Mouse (Mus musculus): ENCODE measurements around the gene Cep63.

Gene Cep63

GRCm38 (mm10) chr9:102629052-102629451 is 2.7 kb upstream of the Cep63 start:
- no peak for DNase-seq

- DNase-seq, result peak in 1 of 2 experiments; percentile 27
Observed at GRCm38 (mm10) chr9:102627442-102627841, 1.1 kb upstream of the Cep63 start.

GRCm38 (mm10) chr9:102626839-102627225 is 498 bp upstream of the Cep63 start:
- DNase-seq, result no peak

- DNase-seq, result peak in 1 of 2 experiments; percentile 60
Observed at GRCm38 (mm10) chr9:102625401-102625982, 842 bp downstream of the Cep63 start.

- no peak for DNase-seq
Observed at GRCm38 (mm10) chr9:102623581-102623980, 2.8 kb downstream of the Cep63 start.

- DNase-seq, result no peak
Observed at GRCm38 (mm10) chr9:102622876-102623275, 3.5 kb downstream of the Cep63 start.

GRCm38 (mm10) chr9:102622192-102622857 is 4.0 kb downstream of the Cep63 start:
- peak; percentile 57 to 64 for DNase-seq

- DNase-seq, result no peak
Observed at GRCm38 (mm10) chr9:102621385-102621784, 4.9 kb downstream of the Cep63 start.

GRCm38 (mm10) chr9:102616267-102616666 is 10.1 kb downstream of the Cep63 start:
- no peak for DNase-seq

GRCm38 (mm10) chr9:102615071-102615470 is 11.3 kb downstream of the Cep63 start:
- no peak for DNase-seq

GRCm38 (mm10) chr9:102609221-102609620 is 17.1 kb downstream of the Cep63 start:
- no peak for DNase-seq

- no peak for DNase-seq
Observed at GRCm38 (mm10) chr9:102607471-102607870, 18.9 kb downstream of the Cep63 start.

- DNase-seq, result no peak
Observed at GRCm38 (mm10) chr9:102605162-102605561, 21.2 kb downstream of the Cep63 start.

GRCm38 (mm10) chr9:102601666-102602065 is 24.7 kb downstream of the Cep63 start:
- DNase-seq, result no peak

- no peak for DNase-seq
Observed at GRCm38 (mm10) chr9:102601187-102601586, 25.1 kb downstream of the Cep63 start.

- no peak for DNase-seq
Observed at GRCm38 (mm10) chr9:102595662-102596436, 30.5 kb downstream of the Cep63 start.

GRCm38 (mm10) chr9:102594667-102595393 is 31.5 kb downstream of the Cep63 start:
- no peak for DNase-seq

- no peak for DNase-seq
Observed at GRCm38 (mm10) chr9:102587347-102587746, 39.0 kb downstream of the Cep63 start.

- DNase-seq, result no peak
Observed at GRCm38 (mm10) chr9:102581921-102582469, 44.3 kb downstream of the Cep63 start.

GRCm38 (mm10) chr9:102577480-102577879 is 48.9 kb downstream of the Cep63 start:
- no peak for DNase-seq

- DNase-seq, result no peak
Observed at GRCm38 (mm10) chr9:102572888-102573287, 53.4 kb downstream of the Cep63 start.

- DNase-seq, result no peak
Observed at GRCm38 (mm10) chr9:102558463-102558862, 67.9 kb downstream of the Cep63 start.

- no peak for DNase-seq
Observed at GRCm38 (mm10) chr9:102553781-102554180, 72.6 kb downstream of the Cep63 start.

Data from cerebellum, adult 18-20 months (tissue).